Mouse (Mus musculus): ENCODE results near the gene Fads1. TPM values are rescaled to one million over a fixed set of nuclear protein-coding genes. Genes with fewer than 3 reads are reported as not detected.
"Not testable (repeated sequence)": the region's sequence is repeated elsewhere in the genome, so short reads cannot be mapped to it uniquely, and the experiment has no call there.

Gene Fads1
- polyA plus RNA-seq, 1 experiment from 2014 or later = 190 TPM

DNA sequence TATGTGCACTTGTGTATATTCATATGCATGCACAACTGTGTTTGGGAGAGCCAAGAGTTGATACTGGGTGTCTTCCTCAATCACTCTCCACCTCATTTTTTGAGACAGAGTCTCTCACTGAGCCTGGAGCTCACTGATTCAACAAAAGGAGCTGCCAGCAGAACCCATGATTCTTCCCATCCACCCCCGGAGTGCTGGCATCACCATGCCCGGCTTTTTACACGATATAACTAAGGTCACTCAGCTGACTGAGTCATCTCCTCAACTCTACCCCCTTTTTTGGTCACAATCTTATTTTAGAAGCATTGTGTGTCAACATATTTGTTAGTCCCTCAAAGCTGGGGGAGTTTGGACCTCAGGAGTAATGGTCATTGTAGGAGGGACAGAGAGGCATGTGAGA, 18.8 kb upstream of the Fads1 start:
- H3K4me3 ChIP-seq (ENCODE audit: low read depth, low read length) = no peak overlapping the region
- no peaks in the 10 kb centered on the region for H3K36me3 ChIP-seq (ENCODE audit: control insufficient read depth, insufficient read depth, low read length)
- no peaks in the 10 kb centered on the region for H3K4me1 ChIP-seq (ENCODE audit: control insufficient read depth, insufficient read depth, low read length)
- H3K27ac ChIP-seq (ENCODE audit: low read length) = no peak overlapping the region
- 92% methylated on average over 3 of the region's 3 CpGs for WGBS
- ATAC-seq = no peak
- no peaks in the 10 kb centered on the region for H3K9me3 ChIP-seq (replicated peaks; ENCODE audit: control insufficient read depth, low read length, poor library complexity, severe bottlenecking)
- H3K4me2 ChIP-seq (ENCODE audit: low read length) = no peak overlapping the region
- H3K9ac ChIP-seq (ENCODE audit: low read depth, low read length) = no peak overlapping the region
- H3K27me3 ChIP-seq (ENCODE audit: control insufficient read depth, insufficient read depth, low read depth, low read length) = no peaks in the 10 kb centered on the region

DNA sequence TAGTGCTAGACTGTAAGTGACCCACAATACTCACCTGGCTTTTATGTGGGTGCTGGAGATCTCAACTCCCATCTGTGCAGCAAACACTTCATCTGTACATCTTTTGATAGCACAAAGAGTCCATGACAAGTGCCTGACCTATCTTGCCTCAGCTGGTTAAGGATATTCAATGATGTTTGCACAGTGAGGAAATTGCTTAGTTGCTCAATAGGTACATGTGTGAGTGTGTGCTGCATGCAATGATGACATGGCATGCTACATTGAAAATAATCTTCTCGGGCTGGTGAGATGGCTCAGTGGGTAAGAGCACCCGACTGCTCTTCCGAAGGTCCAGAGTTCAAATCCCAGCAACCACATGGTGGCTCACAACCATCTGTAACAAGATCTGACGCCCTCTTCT, 16.8 kb upstream of the Fads1 start:
- not testable (repeated sequence) for H3K36me3 ChIP-seq (ENCODE audit: control insufficient read depth, insufficient read depth, low read length); ATAC-seq; H3K4me1 ChIP-seq (ENCODE audit: control insufficient read depth, insufficient read depth, low read length); H3K27me3 ChIP-seq (ENCODE audit: control insufficient read depth, insufficient read depth, low read depth, low read length); H3K4me2 ChIP-seq (ENCODE audit: low read length); H3K9ac ChIP-seq (ENCODE audit: low read depth, low read length); H3K27ac ChIP-seq (ENCODE audit: low read length); H3K4me3 ChIP-seq (ENCODE audit: low read depth, low read length); H3K9me3 ChIP-seq (replicated peaks; ENCODE audit: control insufficient read depth, low read length, poor library complexity, severe bottlenecking)
- 96% methylated on average over 3 of the region's 4 CpGs for WGBS

DNA sequence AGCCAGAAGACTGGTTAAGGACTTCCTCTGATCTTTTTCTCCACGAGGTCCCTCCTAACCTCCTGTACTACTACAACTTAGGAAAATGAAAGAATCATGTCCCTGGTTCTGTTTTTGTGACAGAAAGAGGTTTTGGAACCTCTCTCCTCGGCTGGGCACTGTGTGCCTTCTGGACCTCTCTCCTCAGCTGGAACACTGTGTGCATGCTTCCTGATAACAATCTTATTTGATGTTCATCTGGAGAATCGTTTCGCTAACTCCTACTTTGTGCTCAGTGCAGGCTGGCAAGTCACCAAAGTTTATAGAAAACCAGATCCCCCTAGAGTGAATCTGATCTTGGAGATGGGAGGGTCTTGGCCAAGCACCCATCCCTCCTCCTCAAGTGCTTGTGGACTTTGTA, 15.6 kb upstream of the Fads1 start:
- H3K9ac ChIP-seq (ENCODE audit: low read depth, low read length) = no peak overlapping the region
- H3K4me2 ChIP-seq (ENCODE audit: low read length) = no peak overlapping the region
- H3K4me1 ChIP-seq (ENCODE audit: control insufficient read depth, insufficient read depth, low read length) = no peaks in the 10 kb centered on the region
- no peak overlapping the region for H3K4me3 ChIP-seq (ENCODE audit: low read depth, low read length)
- no peaks in the 10 kb centered on the region for H3K27me3 ChIP-seq (ENCODE audit: control insufficient read depth, insufficient read depth, low read depth, low read length)
- 72% methylated on average over 4 of the region's 4 CpGs for whole genome bisulfite sequencing
- no peak overlapping the region for H3K27ac ChIP-seq (ENCODE audit: low read length)
- no peaks in the 10 kb centered on the region for H3K36me3 ChIP-seq (ENCODE audit: control insufficient read depth, insufficient read depth, low read length)
- no peaks in the 10 kb centered on the region for H3K9me3 ChIP-seq (replicated peaks; ENCODE audit: control insufficient read depth, low read length, poor library complexity, severe bottlenecking)
- no peak for ATAC-seq

DNA sequence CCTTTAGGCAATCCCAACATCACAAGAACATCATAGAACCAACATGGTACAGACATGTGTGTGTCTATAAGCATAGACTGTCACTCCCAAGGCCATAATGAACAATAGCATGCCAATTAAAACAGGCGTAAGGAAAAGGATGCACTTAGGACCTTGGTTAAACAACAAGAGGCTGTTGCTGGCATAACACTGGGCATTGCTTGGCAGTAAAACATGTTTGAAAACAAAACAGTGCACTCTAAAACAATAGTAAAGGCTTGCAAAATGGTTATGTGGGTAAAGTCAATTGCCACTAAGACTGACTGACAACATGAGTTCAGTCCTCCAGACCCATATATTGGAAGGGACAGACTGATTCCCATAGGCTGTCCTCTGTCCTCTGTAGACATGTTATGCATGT, 14.7 kb upstream of the Fads1 start:
- no peak for ATAC-seq
- Histone ChIP-seq H3K9ac (ENCODE audit: low read depth, low read length) (no peak overlapping the region), H3K27ac (ENCODE audit: low read length) (no peak overlapping the region), H3K27me3 (ENCODE audit: control insufficient read depth, insufficient read depth, low read depth, low read length) (no peaks in the 10 kb centered on the region), H3K9me3 (replicated peaks; ENCODE audit: control insufficient read depth, low read length, poor library complexity, severe bottlenecking) (no peaks in the 10 kb centered on the region), H3K4me1 (ENCODE audit: control insufficient read depth, insufficient read depth, low read length) (no peaks in the 10 kb centered on the region), H3K4me2 (ENCODE audit: low read length) (no peak overlapping the region), H3K4me3 (ENCODE audit: low read depth, low read length) (no peak overlapping the region), H3K36me3 (ENCODE audit: control insufficient read depth, insufficient read depth, low read length) (no peaks in the 10 kb centered on the region)
- WGBS = 94% methylated on average over 1 of the region's 1 CpGs

DNA sequence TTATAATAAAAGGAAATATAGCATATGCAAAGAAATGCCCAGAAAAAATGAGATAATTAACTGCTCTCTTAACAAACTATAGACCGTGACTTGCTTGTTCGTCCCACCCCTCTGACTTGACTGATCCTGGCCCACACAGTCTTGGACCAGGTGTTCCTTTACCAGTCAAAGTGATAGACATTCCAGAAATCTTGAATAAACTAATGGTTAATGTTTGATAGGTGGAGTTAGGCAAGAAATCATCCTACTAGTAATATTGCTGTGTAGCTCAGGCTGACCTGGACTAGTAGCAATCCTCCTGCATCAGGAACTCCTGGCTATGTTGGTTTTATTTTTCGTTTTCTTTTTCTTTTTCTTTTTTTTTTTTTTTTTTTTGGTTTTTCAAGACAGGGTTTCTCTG, 14.2 kb upstream of the Fads1 start:
- H3K4me1 ChIP-seq (ENCODE audit: control insufficient read depth, insufficient read depth, low read length) = no peaks in the 10 kb centered on the region
- no peak overlapping the region for H3K4me3 ChIP-seq (ENCODE audit: low read depth, low read length)
- H3K36me3 ChIP-seq (ENCODE audit: control insufficient read depth, insufficient read depth, low read length) = no peaks in the 10 kb centered on the region
- WGBS = 84% methylated on average over 3 of the region's 3 CpGs
- no peak overlapping the region for H3K27ac ChIP-seq (ENCODE audit: low read length)
- H3K9me3 ChIP-seq (replicated peaks; ENCODE audit: control insufficient read depth, low read length, poor library complexity, severe bottlenecking) = no peaks in the 10 kb centered on the region
- ATAC-seq = no peak
- H3K4me2 ChIP-seq (ENCODE audit: low read length) = no peak overlapping the region
- no peaks in the 10 kb centered on the region for H3K27me3 ChIP-seq (ENCODE audit: control insufficient read depth, insufficient read depth, low read depth, low read length)
- no peak overlapping the region for H3K9ac ChIP-seq (ENCODE audit: low read depth, low read length)

DNA sequence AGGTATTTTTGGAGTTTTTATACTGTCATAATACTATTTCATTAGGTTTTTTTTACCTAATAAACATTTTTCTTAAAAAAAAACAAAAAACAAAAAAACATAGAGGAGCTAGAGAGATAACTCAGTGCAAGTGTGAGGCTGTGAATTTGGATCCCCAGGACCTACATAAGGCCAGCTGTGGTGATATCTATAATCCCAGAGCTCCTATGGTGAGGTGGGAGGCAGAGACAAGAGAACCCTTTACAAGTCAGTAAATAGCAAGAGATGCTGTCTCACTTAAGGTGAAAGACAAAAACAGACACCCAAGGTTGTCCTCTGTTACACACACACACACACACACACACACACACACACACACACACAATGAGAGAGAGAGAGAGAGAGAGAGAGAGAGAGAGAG, 13.5 kb upstream of the Fads1 start:
- ATAC-seq = no peak

DNA sequence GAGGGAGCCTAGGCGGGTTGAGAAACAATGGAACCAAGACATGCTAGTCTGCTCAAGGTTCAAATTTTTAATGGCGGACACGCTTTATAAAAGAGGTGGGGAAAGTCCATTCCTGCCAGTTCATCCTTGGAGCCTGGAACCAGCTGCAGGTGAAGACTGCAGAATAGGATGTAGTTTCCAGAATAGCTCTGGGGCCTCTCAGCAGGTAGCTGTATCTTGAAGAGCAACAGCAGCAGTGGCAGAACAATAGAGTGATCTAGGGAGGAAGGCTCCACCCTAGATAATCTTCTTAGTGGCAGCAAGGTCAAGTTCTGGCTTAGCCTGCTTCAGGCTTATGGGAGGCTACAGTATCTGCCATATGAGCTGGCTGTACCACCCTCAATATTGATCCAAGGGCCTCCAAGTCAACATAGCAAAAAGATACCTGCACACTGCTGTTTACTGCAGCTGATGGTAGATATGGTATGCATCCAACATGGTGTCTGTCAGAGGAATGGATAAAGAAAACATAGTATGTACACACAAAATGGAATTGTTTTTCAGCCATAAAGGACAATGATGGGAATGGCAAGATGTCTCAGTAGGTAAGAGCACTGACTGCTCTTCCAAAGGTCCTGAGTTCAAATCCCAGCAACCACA, 12.9 kb upstream of the Fads1 start:
- H3K27me3 ChIP-seq (ENCODE audit: control insufficient read depth, insufficient read depth, low read depth, low read length); H3K9ac ChIP-seq (ENCODE audit: low read depth, low read length); ATAC-seq; H3K4me2 ChIP-seq (ENCODE audit: low read length); H3K27ac ChIP-seq (ENCODE audit: low read length); H3K4me1 ChIP-seq (ENCODE audit: control insufficient read depth, insufficient read depth, low read length); H3K9me3 ChIP-seq (replicated peaks; ENCODE audit: control insufficient read depth, low read length, poor library complexity, severe bottlenecking); H3K4me3 ChIP-seq (ENCODE audit: low read depth, low read length); H3K36me3 ChIP-seq (ENCODE audit: control insufficient read depth, insufficient read depth, low read length): not testable (repeated sequence)
- 76% methylated on average over 3 of the region's 3 CpGs for WGBS

More for the DNA sequence above, 13.5 kb upstream of the Fads1 start:
- Histone ChIP-seq H3K9me3 (replicated peaks; ENCODE audit: control insufficient read depth, low read length, poor library complexity, severe bottlenecking) (no peaks in the 10 kb centered on the region), H3K27ac (ENCODE audit: low read length) (no peak overlapping the region), H3K4me1 (ENCODE audit: control insufficient read depth, insufficient read depth, low read length) (no peaks in the 10 kb centered on the region), H3K4me2 (ENCODE audit: low read length) (no peak overlapping the region), H3K9ac (ENCODE audit: low read depth, low read length) (no peak overlapping the region), H3K36me3 (ENCODE audit: control insufficient read depth, insufficient read depth, low read length) (no peaks in the 10 kb centered on the region), H3K4me3 (ENCODE audit: low read depth, low read length) (no peak overlapping the region), H3K27me3 (ENCODE audit: control insufficient read depth, insufficient read depth, low read depth, low read length) (no peaks in the 10 kb centered on the region)

DNA sequence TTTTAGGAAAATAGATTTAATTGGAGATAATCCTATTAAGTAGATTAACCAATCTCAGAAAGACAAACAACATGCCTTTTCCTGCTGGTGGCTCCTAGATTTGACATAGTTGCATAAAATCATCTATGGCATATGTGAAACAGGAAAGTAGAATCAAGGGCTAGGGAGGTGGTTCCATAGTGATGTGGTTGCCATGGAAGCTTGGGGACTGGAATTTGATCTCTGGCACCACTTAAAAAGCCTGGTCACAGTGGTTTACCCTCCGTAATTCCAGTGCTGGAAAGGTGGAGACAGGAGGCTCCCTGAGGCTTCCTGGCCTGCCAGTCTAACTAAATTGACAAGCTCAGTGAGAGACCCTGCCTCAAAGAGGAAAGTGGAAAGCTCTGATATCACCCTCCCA, 12.2 kb upstream of the Fads1 start:
- Histone ChIP-seq H3K27me3 (ENCODE audit: control insufficient read depth, insufficient read depth, low read depth, low read length) (no peaks in the 10 kb centered on the region), H3K36me3 (ENCODE audit: control insufficient read depth, insufficient read depth, low read length) (no peaks in the 10 kb centered on the region)
- 17% methylated on average over 1 of the region's 1 CpGs for WGBS

DNA sequence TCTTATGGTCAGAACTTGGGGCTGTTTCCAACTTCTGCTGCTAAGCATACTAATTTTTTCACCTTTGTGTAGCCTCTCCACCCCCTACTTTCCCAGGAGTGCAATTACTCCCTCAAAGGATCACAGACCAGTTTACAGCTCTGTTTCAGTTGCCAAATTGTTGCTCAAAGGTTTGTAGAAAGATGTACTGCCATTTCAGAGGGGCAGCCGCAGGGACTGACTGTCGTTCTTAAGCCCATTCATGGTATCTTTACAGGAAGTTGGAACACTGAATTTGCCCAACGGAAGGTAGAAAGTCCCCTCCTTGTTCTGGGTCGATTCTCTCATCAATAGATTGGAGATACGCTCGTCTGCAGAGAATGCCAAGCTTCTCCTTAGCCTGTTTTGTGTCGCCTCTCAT, 11.3 kb upstream of the Fads1 start:
- Histone ChIP-seq H3K4me1 (ENCODE audit: control insufficient read depth, insufficient read depth, low read length) (no peaks in the 10 kb centered on the region), H3K4me2 (ENCODE audit: low read length) (no peak overlapping the region), H3K27me3 (ENCODE audit: control insufficient read depth, insufficient read depth, low read depth, low read length) (no peaks in the 10 kb centered on the region), H3K4me3 (ENCODE audit: low read depth, low read length) (no peak overlapping the region), H3K36me3 (ENCODE audit: control insufficient read depth, insufficient read depth, low read length) (no peaks in the 10 kb centered on the region), H3K9ac (ENCODE audit: low read depth, low read length) (no peak overlapping the region), H3K9me3 (replicated peaks; ENCODE audit: control insufficient read depth, low read length, poor library complexity, severe bottlenecking) (no peaks in the 10 kb centered on the region), H3K27ac (ENCODE audit: low read length) (no peak overlapping the region)
- WGBS = 90% methylated on average over 7 of the region's 7 CpGs
- no peak for ATAC-seq

More for the DNA sequence above, 12.2 kb upstream of the Fads1 start:
- Histone ChIP-seq H3K4me1 (ENCODE audit: control insufficient read depth, insufficient read depth, low read length) (no peaks in the 10 kb centered on the region), H3K9ac (ENCODE audit: low read depth, low read length) (no peak overlapping the region), H3K4me3 (ENCODE audit: low read depth, low read length) (no peak overlapping the region), H3K27ac (ENCODE audit: low read length) (no peak overlapping the region), H3K4me2 (ENCODE audit: low read length) (no peak overlapping the region), H3K9me3 (replicated peaks; ENCODE audit: control insufficient read depth, low read length, poor library complexity, severe bottlenecking) (no peaks in the 10 kb centered on the region)
- ATAC-seq = no peak

Data from midbrain, embryonic 16.5 days (tissue).